Mouse (Mus musculus): ENCODE data around the gene Tspyl3.
A peak's percentile ranks its signal among the peaks of the same experiment; 100 is the strongest.
"Not testable (repeated sequence)": the region's sequence is repeated elsewhere in the genome, so short reads cannot be mapped to it uniquely, and the experiment has no call there.

The Tspyl3 gene

DNA sequence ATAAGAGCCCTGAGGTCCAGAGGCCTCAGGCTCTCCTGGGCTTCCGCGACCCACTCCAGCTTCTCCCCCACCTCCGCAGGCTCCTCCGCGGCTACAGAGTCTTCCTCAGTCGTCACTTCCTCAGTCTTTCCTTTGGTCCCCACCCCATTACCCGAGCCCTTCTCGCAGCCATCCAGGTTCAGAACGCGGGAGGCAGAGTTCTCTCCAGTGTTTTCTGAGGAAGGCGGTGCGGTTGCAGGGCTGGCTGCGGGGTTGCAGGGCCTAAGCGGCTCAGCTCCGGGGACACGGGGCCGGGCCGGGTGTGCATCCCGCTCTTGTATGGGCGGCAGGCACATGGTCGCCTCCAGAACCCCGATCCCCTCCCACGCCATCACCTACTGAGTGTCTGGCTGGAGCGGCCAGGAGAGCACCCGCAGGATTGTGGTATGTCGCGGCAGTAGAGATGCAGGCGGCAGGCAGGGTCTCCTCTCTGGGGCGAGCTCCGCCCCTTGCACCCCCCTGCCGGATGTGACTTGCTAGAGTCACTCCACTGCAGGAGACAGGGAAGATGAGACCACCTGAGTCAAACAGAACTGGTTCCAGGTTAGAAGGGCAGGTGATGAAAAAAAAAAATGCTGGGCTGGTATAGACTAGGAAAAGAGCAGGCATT is at the start of gene Tspyl3:
Tspyl3 (minus strand) TSS at position 496 of the 649 bp plus-strand sequence.
- DNase-seq = peak; percentile 66 to 70

GRCm38 (mm10) chr2:153274919-153275247 is 49.6 kb upstream of the Tspyl3 start:
- no peak for DNase-seq

- DNase-seq = not testable (repeated sequence)
Observed at GRCm38 (mm10) chr2:153274200-153274918, 49.1 kb upstream of the Tspyl3 start.

DNA sequence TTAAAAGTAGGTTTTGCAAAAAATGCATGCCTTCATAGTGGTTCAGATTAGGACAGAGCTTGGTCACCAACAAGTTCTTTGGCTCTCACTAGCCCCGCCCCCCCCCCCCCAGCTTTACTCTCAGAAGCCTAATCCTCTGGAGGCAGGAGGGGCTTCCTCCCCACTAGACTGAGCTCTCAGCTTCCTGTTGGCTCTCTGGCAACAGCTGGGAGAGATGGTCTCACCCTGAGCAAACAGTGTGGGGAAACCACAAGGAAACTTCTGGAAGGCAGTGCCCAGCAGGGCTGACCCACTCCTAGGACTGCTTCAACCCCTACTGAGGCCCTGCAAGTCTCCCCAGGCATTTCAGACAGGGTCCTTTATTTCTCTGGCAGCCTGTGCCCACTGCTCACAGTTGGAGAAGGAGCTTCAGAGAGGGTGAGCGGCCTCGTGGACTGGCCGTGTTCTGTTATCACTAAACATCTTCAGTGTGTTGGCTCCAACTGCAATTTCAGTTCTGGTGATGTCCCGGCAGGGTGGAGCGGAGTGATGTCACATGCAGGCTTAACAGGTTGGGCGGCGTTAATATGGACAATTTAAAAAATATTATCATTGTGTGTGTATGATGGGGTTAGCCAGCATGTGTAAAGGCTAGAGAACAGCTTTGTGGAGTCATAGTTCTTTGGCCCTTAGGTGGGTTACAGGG is 45.1 kb upstream of the Tspyl3 start:
- DNase-seq = not testable (repeated sequence)

- no peak for DNase-seq
Observed at GRCm38 (mm10) chr2:153267331-153267730, 42.1 kb upstream of the Tspyl3 start.

DNA sequence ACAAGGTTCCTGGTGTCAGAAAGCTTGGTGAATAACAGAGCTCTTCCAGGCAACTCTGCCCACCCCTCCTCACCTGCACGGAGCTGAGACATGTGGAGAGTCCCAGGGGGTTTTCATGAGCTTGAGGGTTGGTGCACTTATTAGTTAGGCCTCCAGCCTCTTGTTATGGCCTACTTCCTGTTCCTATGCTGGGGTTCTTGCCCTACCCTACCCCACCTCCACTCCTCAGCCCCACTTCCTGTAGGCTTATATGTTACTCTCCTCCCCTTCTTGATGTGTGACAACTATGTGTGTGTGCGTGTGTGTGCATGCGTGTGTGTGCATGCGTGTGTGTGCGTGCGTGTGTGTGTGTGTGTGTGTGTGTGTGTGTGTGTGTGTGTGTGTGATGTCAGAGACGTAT is 37.8 kb upstream of the Tspyl3 start:
- DNase-seq = no peak

GRCm38 (mm10) chr2:153259864-153260674 is 34.8 kb upstream of the Tspyl3 start:
- DNase-seq = no peak

DNA sequence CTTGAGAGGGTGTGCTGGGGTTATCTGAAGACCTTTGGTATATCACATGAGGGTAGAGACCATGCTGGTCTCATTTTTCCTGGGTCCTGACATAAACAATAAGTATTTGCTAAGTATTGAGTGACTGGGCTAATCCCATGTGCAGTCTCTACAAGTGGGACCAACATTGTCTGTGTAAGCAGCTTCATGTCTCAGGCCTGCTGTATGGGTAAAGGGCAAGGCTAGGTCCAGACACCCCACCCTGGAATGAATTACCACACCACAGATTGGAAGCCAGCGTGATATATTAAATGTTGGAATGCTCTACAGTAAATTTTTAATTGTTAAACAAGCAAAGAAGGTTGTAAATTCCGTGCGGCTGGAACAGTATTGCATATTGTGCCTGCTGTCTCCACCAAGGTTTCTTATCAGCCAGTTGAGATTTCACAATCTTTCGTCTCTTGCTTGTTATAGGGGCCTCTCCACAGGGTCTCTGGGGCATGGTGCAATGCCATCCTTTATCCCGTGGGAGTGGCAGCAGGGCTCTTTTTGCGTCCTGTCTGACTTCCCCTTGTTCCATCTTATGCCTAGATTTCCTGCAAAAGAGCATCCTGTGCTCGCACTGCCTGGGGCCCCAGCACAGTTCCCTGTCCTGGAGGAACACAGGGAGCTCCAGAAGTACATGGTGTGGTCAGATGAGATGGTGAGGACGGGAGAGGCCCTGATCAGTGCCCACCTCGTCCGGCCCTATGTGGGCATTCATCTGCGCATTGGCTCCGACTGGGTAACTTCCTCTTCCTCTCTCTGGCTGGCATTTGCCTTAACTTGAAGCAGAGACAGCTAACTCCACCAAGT is 34.0 kb upstream of the Tspyl3 start:
- no peak for DNase-seq

DNA sequence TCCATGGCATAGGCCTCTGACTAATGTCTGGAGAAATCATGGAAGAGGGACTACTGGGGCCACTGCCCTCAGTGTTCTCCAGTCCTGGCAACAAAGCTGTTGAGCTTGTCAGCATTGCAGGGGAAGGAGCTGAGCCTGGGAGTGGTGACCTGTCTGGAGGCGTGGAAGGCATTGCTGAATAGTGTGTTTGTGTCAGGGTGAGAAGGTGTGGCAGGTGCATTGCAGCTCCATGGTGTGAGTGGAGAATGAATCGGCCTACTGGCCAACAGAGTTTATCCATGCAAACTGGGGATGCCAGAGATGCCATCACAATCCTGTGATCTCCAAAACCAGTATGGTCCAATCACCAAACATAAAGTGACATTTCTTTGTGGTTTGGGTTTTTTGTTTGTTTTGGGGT is 31.4 kb upstream of the Tspyl3 start:
- no peak for DNase-seq

GRCm38 (mm10) chr2:153249751-153250150 is 24.5 kb upstream of the Tspyl3 start:
- DNase-seq = no peak

DNA sequence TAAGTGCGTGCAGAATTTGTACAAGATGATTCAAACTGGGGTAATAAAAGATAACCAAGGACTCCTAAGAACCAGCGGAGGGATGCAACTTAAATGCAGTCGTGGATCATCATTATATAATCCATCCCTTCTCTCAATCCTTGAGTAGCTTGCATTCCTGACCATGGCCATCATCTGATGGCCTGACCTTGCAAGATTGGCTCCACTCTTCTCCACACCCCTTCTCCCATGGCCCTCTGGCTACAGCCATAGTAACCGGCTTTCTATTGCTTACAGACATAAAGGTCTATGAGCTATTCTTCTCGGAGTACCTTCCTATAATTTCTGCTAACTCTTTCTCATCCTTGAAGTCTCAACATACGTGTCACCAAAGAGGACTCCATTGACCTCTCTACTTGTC is 16.9 kb upstream of the Tspyl3 start:
- DNase-seq = no peak

- peak; percentile 86 to 91 for DNase-seq
Observed at GRCm38 (mm10) chr2:153241250-153242014, 16.2 kb upstream of the Tspyl3 start, which contains the start of the genes Plagl2 and Pofut1. Gene Plagl2 (minus strand): TSS chr2:153241426. Gene Pofut1 (plus strand): TSS chr2:153241533.

GRCm38 (mm10) chr2:153240701-153241235 is 15.5 kb upstream of the Tspyl3 start:
- peak in 1 of 2 experiments; percentile 31 for DNase-seq

DNA sequence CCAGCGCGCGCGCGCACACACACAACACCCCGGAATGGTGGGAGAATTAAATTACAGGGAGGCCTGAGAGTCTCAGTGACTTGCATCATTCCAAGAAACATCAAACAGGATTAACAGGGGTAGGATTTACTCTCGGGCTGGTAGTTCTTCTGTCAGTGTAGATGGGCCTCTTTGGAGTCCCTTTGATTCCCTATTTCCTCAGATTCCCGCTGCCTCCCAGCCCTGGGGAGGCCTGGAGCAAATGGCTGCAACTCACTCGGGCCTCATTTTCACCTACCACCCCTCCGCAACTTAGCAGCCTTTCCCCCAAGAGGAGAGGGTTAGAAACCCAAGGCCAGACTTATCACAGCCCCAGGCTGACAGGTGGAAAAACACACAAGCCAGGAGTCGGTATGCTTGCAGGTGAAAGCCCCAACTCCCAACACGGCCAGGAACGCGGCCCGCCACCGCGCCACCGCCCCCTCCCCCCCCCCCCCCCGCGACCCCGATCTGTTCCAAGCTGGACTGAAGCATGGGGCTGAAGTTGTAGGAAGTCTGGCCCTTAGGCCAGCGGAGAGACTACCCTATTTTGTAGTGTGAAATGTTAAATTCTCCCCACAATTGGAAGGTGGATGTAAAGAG is 14.7 kb upstream of the Tspyl3 start:
- DNase-seq = no peak

DNA sequence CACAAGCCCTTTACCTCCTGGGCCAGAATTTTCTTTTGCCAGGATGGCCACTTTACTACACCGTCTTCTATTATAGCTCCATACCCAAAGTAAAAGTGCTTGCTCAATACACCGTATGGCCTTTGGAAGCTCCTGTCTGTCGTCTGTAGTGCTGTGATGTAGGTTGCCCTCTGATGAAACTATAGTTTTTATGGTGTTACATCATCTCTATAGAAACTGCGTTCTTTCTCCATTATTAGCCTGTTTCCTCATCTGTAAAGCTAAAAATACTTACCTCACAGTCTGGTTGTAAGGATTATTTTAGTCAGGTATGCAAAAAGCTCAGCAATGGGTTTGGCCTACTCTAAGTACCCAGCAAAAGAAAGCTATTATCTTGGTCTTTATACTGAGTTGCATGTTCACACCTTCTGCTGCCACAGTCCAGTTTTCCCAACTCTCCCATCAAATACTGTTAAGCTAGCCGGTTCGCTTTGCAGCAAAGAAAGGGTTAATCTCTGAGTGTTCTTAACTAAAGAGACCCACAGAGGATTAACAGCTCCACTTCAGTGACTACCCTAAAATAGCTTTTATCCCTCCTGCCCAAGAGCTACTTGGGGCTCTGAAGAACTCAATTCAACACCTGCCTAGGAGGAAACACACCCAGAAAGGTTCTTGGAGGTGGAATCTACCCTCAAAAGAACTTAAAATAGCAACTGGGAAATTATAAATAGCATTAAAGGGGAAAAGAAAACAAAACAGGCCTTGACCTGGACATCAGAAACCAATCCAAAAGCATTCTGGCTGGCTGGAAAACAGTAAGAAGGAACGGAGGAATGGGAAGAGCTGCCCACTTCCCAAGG is 14.0 kb upstream of the Tspyl3 start:
- no peak for DNase-seq

DNA sequence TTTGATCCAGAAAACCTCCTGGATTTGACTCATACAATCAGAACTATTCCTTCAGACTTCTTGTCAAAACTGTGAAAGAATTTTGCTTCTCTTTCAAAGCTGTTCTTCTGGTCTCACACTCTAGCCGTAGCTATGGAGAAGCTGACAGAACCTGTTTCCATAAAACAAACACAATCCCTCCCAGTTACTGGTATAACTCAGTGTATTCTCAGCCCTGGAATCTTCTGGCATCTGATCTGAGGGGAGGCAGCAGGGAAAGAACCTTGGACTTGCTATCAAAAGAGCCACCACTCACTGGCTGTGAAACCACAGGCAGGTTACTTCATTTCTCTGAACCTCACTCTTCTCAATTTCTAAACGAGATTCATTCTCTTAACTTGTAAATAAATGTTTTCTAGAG is 13.2 kb upstream of the Tspyl3 start:
- DNase-seq = no peak

DNA sequence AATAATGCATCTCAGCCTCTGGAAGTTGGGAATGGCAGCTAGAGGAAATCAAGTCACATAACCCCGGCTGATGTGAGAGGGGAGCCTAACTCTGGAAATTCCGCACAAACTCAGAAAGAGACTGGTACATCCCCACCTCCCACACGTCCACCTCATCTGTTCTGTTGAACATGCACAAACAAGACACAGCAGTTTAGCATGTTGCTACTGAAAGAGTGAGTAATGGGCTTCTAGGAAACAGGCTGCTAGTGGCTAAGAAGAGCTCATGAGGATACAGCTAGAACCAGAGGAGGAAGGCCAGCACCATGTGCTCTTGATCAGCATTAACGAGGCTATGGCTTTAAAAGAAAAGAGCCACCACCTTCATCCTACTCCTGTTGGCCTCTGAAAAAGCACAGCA is 12.7 kb upstream of the Tspyl3 start:
- DNase-seq = no peak

DNA sequence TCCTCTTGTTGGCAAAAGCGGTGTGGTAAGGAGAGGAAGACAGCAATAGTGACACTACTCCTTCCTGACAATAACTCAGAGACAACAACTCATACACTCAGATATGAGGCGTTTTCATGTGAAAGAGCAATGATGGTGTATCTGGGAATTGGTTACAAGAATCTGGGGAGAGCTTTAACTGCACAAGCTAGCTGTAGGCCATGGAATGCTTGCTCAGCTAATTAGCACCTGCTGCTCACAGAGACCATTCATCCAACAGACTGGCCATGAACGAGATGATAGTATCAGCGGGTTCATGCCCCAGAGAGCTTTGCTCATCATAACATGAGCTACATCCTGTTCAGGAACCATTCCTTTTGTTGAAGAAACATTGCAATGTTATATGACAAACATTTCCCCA is 12.0 kb upstream of the Tspyl3 start:
- DNase-seq = no peak

- no peak for DNase-seq
Observed at GRCm38 (mm10) chr2:153228523-153228922, 3.3 kb upstream of the Tspyl3 start.

DNA sequence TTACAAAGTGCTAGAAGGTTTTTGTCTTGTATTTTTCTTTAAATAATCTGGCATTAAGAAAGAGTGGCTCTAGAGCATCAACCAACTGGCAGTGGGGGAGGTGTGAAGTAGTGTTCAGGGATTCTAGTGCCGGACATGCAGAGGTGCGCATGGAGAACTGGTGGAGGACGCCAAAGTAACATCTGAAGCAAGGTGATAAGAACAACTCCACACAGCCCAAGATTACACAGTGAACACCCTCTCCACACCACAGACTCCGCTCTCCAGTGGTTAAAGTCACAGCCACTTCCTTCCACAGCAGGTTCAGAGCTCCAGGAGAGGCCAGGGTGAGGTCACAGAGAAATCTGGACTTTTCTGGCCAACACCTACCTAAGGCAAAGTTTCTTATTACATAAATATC is 2.7 kb upstream of the Tspyl3 start:
- DNase-seq = no peak
